Mouse (Mus musculus) ES-E14 (cell line): ENCODE results near the gene Creb3l2.

Experiments used
- CHD2 ChIP-seq: IDR thresholded peaks from 2 replicates; pipeline ENCODE4 v1.6.1; 2014; ENCODE audit warnings: mild to moderate bottlenecking, low read depth, low read length, inconsistent platforms
- HCFC1 ChIP-seq: IDR thresholded peaks from 2 replicates; pipeline ENCODE4 v1.6.1; 2012; ENCODE audit warnings: low read length, inconsistent platforms, borderline replicate concordance; ENCODE audit not compliant: insufficient read depth

DNA sequence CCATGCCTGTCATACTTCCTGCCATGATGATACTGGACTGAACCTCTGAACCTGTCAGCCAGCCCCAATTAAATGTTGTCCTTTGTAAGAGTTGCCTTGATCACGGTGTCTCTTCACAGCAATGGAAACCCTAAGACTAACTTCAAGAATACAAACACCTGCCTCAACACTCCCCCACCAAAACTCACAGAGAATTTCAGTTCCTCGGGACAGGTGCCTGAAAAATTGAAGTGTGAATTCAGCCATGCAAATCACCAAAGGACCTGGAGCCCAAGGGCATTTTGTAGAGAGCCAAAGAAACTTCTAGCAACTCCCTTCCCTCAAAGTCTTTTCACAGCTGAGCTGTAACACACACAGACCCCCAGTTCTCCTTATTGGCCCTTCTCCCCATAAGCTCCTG, 15.3 kb downstream of the Creb3l2 start:
- no peak for TF ChIP-seq CHD2
- no peak for TF ChIP-seq HCFC1
